Mouse (Mus musculus) brain, embryonic 18.5 days (tissue): ENCODE measurements at regions not wholly inside any gene's neighbourhood (a gene's known extent, or its start where the extent isn't known, plus 50 kb on each side); places are given as distances from the start of the nearest gene placed in this dataset.

ENCODE experiments used
- DNase-seq: peaks from one replicate; pipeline ENCODE4 v3.0.0-alpha.2; 2012; ENCODE audit warnings: low read depth, low spot score

DNA sequence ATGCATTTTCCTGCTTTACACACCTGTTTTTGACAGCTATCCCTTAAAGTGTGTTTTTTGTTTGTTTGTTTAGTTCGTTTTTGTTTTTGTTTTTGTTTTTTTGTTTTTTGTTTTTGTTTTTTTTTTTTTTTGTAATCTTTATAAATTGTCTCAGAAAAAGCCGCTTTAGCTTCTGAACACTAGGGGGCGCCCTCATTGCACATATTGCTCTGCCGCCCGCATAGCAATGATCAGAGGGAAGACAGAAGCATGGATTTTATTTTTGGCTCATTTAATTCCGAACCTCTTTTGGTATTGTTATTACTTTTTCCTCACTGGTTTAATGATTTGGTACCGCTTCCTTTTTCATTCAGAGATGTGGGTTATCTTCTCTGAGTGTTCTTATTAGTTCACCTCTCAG is 569.9 kb upstream of the Gm10800 start:
- peak; percentile 37 for DNase-seq
